Mouse (Mus musculus) induced T-regulatory cell, adult 2 months (primary cell): Measurements from ENCODE around the gene Fmod.

Experiments
- DNase-seq: peaks from one replicate; pipeline ENCODE4 v3.0.0-alpha.2; 2012; ENCODE audit warnings: low read depth

Fmod gene

GRCm38 (mm10) chr1:134096264-134096934, 59.3 kb downstream of the Fmod start:
- DNase-seq, result no peak

- DNase-seq, result no peak
These were observed 60.2 kb downstream of the Fmod start for GRCm38 (mm10) chr1:134097080-134097855.
